Mouse (Mus musculus) testis, adult 2 months (tissue): ENCODE results near the gene Gm19668. TPM values are rescaled to one million over a fixed set of nuclear protein-coding genes. Genes with fewer than 3 reads are reported as not detected.
"Not testable (repeated sequence)": the region's sequence is repeated elsewhere in the genome, so short reads cannot be mapped to it uniquely, and the experiment has no call there.

Experiments
- H3K27ac ChIP-seq: fragments of 200-500 bp; 2 replicates; pipeline ENCODE4 v1.5.1; 2012; ENCODE audit warnings: low read depth, low read length; ENCODE audit not compliant: control insufficient read depth, insufficient read depth
- H3K27me3 ChIP-seq: fragments of 200-500 bp; 2 replicates; pipeline ENCODE4 v1.6.1; 2012; ENCODE audit warnings: mild to moderate bottlenecking, low read length, moderate library complexity; ENCODE audit not compliant: control insufficient read depth, insufficient read depth
- H3K36me3 ChIP-seq: fragments of 200-500 bp; 2 replicates; pipeline ENCODE4 v1.6.1; 2012; ENCODE audit warnings: mild to moderate bottlenecking, low read length; ENCODE audit not compliant: control insufficient read depth, insufficient read depth
- H3K4me1 ChIP-seq: fragments of 200-500 bp; 2 replicates; pipeline ENCODE4 v1.6.1; 2012; ENCODE audit warnings: low read length; ENCODE audit not compliant: control insufficient read depth, insufficient read depth
- H3K4me3 ChIP-seq: fragments of 200-500 bp; 2 replicates; pipeline ENCODE4 v1.5.1; 2012; ENCODE audit warnings: low read depth, mild to moderate bottlenecking, low read length, moderate library complexity, mixed read lengths; ENCODE audit not compliant: control insufficient read depth
- CTCF ChIP-seq: fragments of 200-500 bp; IDR thresholded peaks from 2 replicates; pipeline ENCODE4 v1.5.1; 2012; ENCODE audit warnings: low read depth, mild to moderate bottlenecking, inconsistent platforms, low read length, moderate library complexity; ENCODE audit not compliant: control insufficient read depth, insufficient read depth, insufficient replicate concordance
- POLR2A ChIP-seq: fragments of 200-500 bp; IDR thresholded peaks from 2 replicates; pipeline ENCODE4 v1.6.1; 2012; ENCODE audit warnings: low read depth, mild to moderate bottlenecking, inconsistent platforms, low read length, moderate library complexity; ENCODE audit not compliant: control insufficient read depth
- polyA plus RNA-seq: library from polyadenylated mRNA; depleted of rRNA; stranded (reverse); fragments of >200 nt; gene quantifications from 2 replicates; pipeline ENCODE4 v1.2.3, GENCODE M21; 2012; rRNA removed

Gene Gm19668
- polyA plus RNA-seq, 1 experiment, result not detected

GRCm38 (mm10) chr10:77753448-77753847 lies 45.5 kb downstream of the Gm19668 start:
- H3K4me1 ChIP-seq, result no peaks in the 10 kb centered on the region

GRCm38 (mm10) chr10:77752312-77752711 lies 46.6 kb downstream of the Gm19668 start:
- H3K4me1 ChIP-seq, H3K27ac ChIP-seq, H3K27me3 ChIP-seq, H3K4me3 ChIP-seq, H3K36me3 ChIP-seq: not testable (repeated sequence)

More at GRCm38 (mm10) chr10:77753448-77753847, 45.5 kb downstream of the Gm19668 start:
- TF ChIP-seq CTCF, result no peak
- TF ChIP-seq POLR2A, result no peak
- no peak overlapping the region for H3K4me3 ChIP-seq
- H3K36me3 ChIP-seq, result no peaks in the 10 kb centered on the region
- H3K27ac ChIP-seq, result no peak overlapping the region
- H3K27me3 ChIP-seq, result no peaks in the 10 kb centered on the region

GRCm38 (mm10) chr10:77751254-77751653 lies 47.7 kb downstream of the Gm19668 start, which contains the start of gene Gm9736:
Gm9736 (minus strand) TSS chr10:77751354.
- H3K4me3 ChIP-seq, H3K27ac ChIP-seq, H3K36me3 ChIP-seq, H3K4me1 ChIP-seq, H3K27me3 ChIP-seq: not testable (repeated sequence)

- H3K27me3 ChIP-seq, H3K36me3 ChIP-seq, H3K4me1 ChIP-seq, H3K27ac ChIP-seq, H3K4me3 ChIP-seq: not testable (repeated sequence)
Observed at GRCm38 (mm10) chr10:77750686-77751085, 48.2 kb downstream of the Gm19668 start.

Other genes starting within 250 kb of the Gm19668 start
- gene Pttg1ip, start 217.4 kb downstream of the Gm19668 start, polyA plus RNA-seq, result 127 and 131 TPM in 2 replicates
- gene Sumo3, start 193.0 kb downstream of the Gm19668 start, polyA plus RNA-seq, result 83.1 and 88.6 TPM in 2 replicates
- gene Gm49325, start 192.9 kb downstream of the Gm19668 start, polyA plus RNA-seq, result 0.72 TPM in 1 of 2 replicates, not detected in the other
- 66.1 and 70.3 TPM in 2 replicates for gene Ube2g2, start 176.9 kb downstream of the Gm19668 start, polyA plus RNA-seq
- 0.07 and 0.73 TPM in 2 replicates for gene Tspear, start 112.6 kb downstream of the Gm19668 start, polyA plus RNA-seq
- gene Gm19402, start 108.4 kb downstream of the Gm19668 start, polyA plus RNA-seq, result not detected in 2 replicates
- not detected in 2 replicates for gene Gm9508, start 101.9 kb downstream of the Gm19668 start, polyA plus RNA-seq
- not detected in 2 replicates for gene Gm10272, start 92.5 kb downstream of the Gm19668 start, polyA plus RNA-seq
- not detected in 2 replicates for gene Gm10024, start 87.7 kb downstream of the Gm19668 start, polyA plus RNA-seq
- not detected in 2 replicates for gene Gm10142, start 83.3 kb downstream of the Gm19668 start, polyA plus RNA-seq
- not detected in 2 replicates for gene Krtap12-1, start 78.5 kb downstream of the Gm19668 start, polyA plus RNA-seq
- gene Gm10100, start 72.6 kb downstream of the Gm19668 start, polyA plus RNA-seq, result not detected in 2 replicates
- not detected in 2 replicates for gene Gm18596, start 56.5 kb downstream of the Gm19668 start, polyA plus RNA-seq
- not detected in 2 replicates for gene Gm9736, start 47.8 kb downstream of the Gm19668 start, polyA plus RNA-seq
- gene Gm3233, start 39.5 kb downstream of the Gm19668 start, polyA plus RNA-seq, result not detected in 2 replicates
- not detected in 2 replicates for gene Gm3238, start 27.8 kb downstream of the Gm19668 start, polyA plus RNA-seq
- gene Gm7138, start 22.2 kb downstream of the Gm19668 start, polyA plus RNA-seq, result not detected in 2 replicates
- gene Gm3250, start 16.6 kb downstream of the Gm19668 start, polyA plus RNA-seq, result not detected in 2 replicates
- not detected in 2 replicates for gene Gm7137, start 10.9 kb downstream of the Gm19668 start, polyA plus RNA-seq
- not detected in 2 replicates for gene Gm9639, start 4.1 kb downstream of the Gm19668 start, polyA plus RNA-seq
- not detected in 2 replicates for gene Gm9507, start 12.7 kb upstream of the Gm19668 start, polyA plus RNA-seq
- gene Gm2696, start 15.5 kb upstream of the Gm19668 start, polyA plus RNA-seq, result not detected in 2 replicates
- gene Krtap10-4, start 28.0 kb upstream of the Gm19668 start, polyA plus RNA-seq, result 1.2 and 1.4 TPM in 2 replicates
- not detected in 2 replicates for gene Krtap10-10, start 36.8 kb upstream of the Gm19668 start, polyA plus RNA-seq
- gene Gm36176, start 47.7 kb upstream of the Gm19668 start, polyA plus RNA-seq, result not detected in 2 replicates
- not detected in 2 replicates for gene Gm10318, start 53.7 kb upstream of the Gm19668 start, polyA plus RNA-seq
- not detected in 2 replicates for gene Gm3285, start 62.8 kb upstream of the Gm19668 start, polyA plus RNA-seq
- gene Lrrc3, start 103.4 kb upstream of the Gm19668 start, polyA plus RNA-seq, result 0.57 and 1.1 TPM in 2 replicates
- 0.17 and 0.30 TPM in 2 replicates for gene Trpm2, start 171.4 kb upstream of the Gm19668 start, polyA plus RNA-seq
- gene 1810043G02Rik, start 179.4 kb upstream of the Gm19668 start, polyA plus RNA-seq, result 61.7 and 72.6 TPM in 2 replicates
- gene Pfkl, start 210.9 kb upstream of the Gm19668 start, polyA plus RNA-seq, result 16.3 and 18.3 TPM in 2 replicates
- gene Dnmt3l, start 242.8 kb upstream of the Gm19668 start, polyA plus RNA-seq, result 15.7 and 16.2 TPM in 2 replicates
- gene Aire, start 244.5 kb upstream of the Gm19668 start, polyA plus RNA-seq, result 1.7 and 1.8 TPM in 2 replicates